ENCODE assay signal across 9 mouse cellular contexts in the genomic region with DNA sequence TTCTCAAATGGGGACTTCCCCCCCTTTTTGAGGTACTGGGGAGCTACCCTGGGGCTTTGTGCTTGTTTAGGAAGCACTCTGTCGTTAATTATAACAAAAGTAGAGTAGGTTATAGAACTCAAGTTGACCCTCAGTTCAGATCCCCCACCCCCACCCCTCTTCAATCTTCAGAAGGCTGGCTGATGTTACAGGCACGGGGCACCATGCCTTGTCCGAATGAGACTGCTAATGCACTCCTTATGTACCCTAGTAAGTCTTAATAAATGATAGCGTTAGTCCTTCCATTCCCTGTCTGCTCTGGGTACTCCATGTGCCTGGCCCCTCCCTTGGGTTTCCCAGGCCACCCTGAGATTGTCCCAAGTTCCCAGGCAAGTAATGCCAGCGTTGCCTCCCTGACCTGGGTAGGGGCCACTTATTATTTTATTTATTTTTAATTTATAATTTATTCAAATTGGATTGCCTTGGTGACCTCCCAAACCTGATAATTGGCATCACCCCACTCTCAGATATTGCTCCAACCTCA. TPM values are rescaled to one million over a fixed set of nuclear protein-coding genes. Genes with fewer than 3 reads are reported as not detected.
A peak's percentile ranks its signal among the peaks of the same experiment; 100 is the strongest.
DNase-seq lines count a peak whose midpoint lies in the region; ATAC-seq and TF ChIP-seq lines count a peak whose summit lies in the region.
"Had no signal": no experiment of that assay in that cellular context is flagged by ENCODE, and none has a peak within 500 bp of the region (broad histone marks: within the 10 kb centered on the region; RNA-seq: fewer than 3 reads in every experiment).

No protein-coding gene starts in this region.

- no peaks in the 10 kb centered on the region for H3K27me3 ChIP-seq in intestine, embryonic 14.5 days (replicated peaks; ENCODE audit: control insufficient read depth, insufficient read depth, low read length)
- no peaks in the 10 kb centered on the region for H3K27me3 ChIP-seq in intestine, postnatal 0 days (replicated peaks; ENCODE audit: control insufficient read depth, insufficient read depth, low read length)
- no peaks in the 10 kb centered on the region for H3K27me3 ChIP-seq in neural tube, embryonic 13.5 days
- H3K27me3 ChIP-seq in neural tube, embryonic 15.5 days (replicated peaks): no peaks in the 10 kb centered on the region
- H3K27me3 ChIP-seq in intestine, embryonic 15.5 days (replicated peaks): no peaks in the 10 kb centered on the region

- no peak overlapping the region for H3K4me3 ChIP-seq in intestine, embryonic 14.5 days (ENCODE audit: low read depth, low read length)
- no peak overlapping the region for H3K4me3 ChIP-seq in intestine, postnatal 0 days (ENCODE audit: low read depth, low read length)
- H3K4me3 ChIP-seq in neural tube, embryonic 13.5 days: no peak overlapping the region
- no peak overlapping the region for H3K4me3 ChIP-seq in neural tube, embryonic 15.5 days (replicated peaks)
- no peak overlapping the region for H3K4me3 ChIP-seq in intestine, embryonic 15.5 days (replicated peaks)

- no peak overlapping the region for H3K9ac ChIP-seq in intestine, embryonic 14.5 days (ENCODE audit: low read length)
- no peak overlapping the region for H3K9ac ChIP-seq in intestine, postnatal 0 days (ENCODE audit: low read depth, low read length)
- H3K9ac ChIP-seq in neural tube, embryonic 13.5 days: no peak overlapping the region
- no peak overlapping the region for H3K9ac ChIP-seq in neural tube, embryonic 15.5 days (replicated peaks)
- H3K9ac ChIP-seq in intestine, embryonic 15.5 days: no peak overlapping the region

- no peak for TF ChIP-seq CTCF in intestine, postnatal 0 days (IDR thresholded peaks at IDR 0.05; ENCODE audit: low read depth)

- H3K4me1 ChIP-seq in intestine, embryonic 14.5 days (replicated peaks; ENCODE audit: control insufficient read depth, insufficient read depth, low read length): peaks cover 41% of the 10 kb centered on the region
- H3K4me1 ChIP-seq in intestine, postnatal 0 days (replicated peaks; ENCODE audit: control insufficient read depth, insufficient read depth, low read length): peaks cover 8% of the 10 kb centered on the region
- peaks cover 13% of the 10 kb centered on the region for H3K4me1 ChIP-seq in neural tube, embryonic 13.5 days (replicated peaks)
- 0 out of 2 replicates have a peak, but pooled peaks cover 11% of the 10 kb centered on the region for H3K4me1 ChIP-seq in neural tube, embryonic 15.5 days
- H3K4me1 ChIP-seq in intestine, embryonic 15.5 days (replicated peaks): peaks cover 24% of the 10 kb centered on the region

- WGBS in intestine, embryonic 14.5 days: 29% methylated on average over 5 of the region's 5 CpGs
- 51% methylated on average over 5 of the region's 5 CpGs for WGBS in intestine, postnatal 0 days
- WGBS in neural tube, embryonic 13.5 days: 47% methylated on average over 5 of the region's 5 CpGs
- 48% methylated on average over 5 of the region's 5 CpGs for WGBS in neural tube, embryonic 15.5 days
- WGBS in intestine, embryonic 15.5 days: 39% methylated on average over 5 of the region's 5 CpGs

- no peaks in the 10 kb centered on the region for H3K9me3 ChIP-seq in intestine, embryonic 14.5 days (ENCODE audit: control insufficient read depth, low read length)
- H3K9me3 ChIP-seq in intestine, postnatal 0 days (ENCODE audit: control insufficient read depth): no peaks in the 10 kb centered on the region
- H3K9me3 ChIP-seq in neural tube, embryonic 13.5 days: no peaks in the 10 kb centered on the region
- H3K9me3 ChIP-seq in neural tube, embryonic 15.5 days (replicated peaks): no peaks in the 10 kb centered on the region
- H3K9me3 ChIP-seq in intestine, embryonic 15.5 days: no peaks in the 10 kb centered on the region

- H3K27ac ChIP-seq in intestine, embryonic 14.5 days (ENCODE audit: low read depth): peak overlapping the region; percentile 96
- H3K27ac ChIP-seq in intestine, postnatal 0 days (ENCODE audit: low read depth, low read length): no peak overlapping the region
- 0 out of 2 replicates have a peak overlapping the region, but pooled peaks have one; percentile 20 for H3K27ac ChIP-seq in neural tube, embryonic 13.5 days (replicated peaks)
- no peak overlapping the region for H3K27ac ChIP-seq in neural tube, embryonic 15.5 days (replicated peaks)
- H3K27ac ChIP-seq in intestine, embryonic 15.5 days: peak overlapping the region; percentile 93

- no peaks in the 10 kb centered on the region for H3K36me3 ChIP-seq in intestine, embryonic 14.5 days (ENCODE audit: control insufficient read depth, insufficient read depth, low read length)
- no peaks in the 10 kb centered on the region for H3K36me3 ChIP-seq in intestine, postnatal 0 days (ENCODE audit: control insufficient read depth, insufficient read depth)
- no peaks in the 10 kb centered on the region for H3K36me3 ChIP-seq in neural tube, embryonic 13.5 days
- H3K36me3 ChIP-seq in neural tube, embryonic 15.5 days: no peaks in the 10 kb centered on the region
- H3K36me3 ChIP-seq in intestine, embryonic 15.5 days: no peaks in the 10 kb centered on the region

- no peak for DNase-seq in intestine, embryonic 14.5 days (ENCODE audit: low spot score)
- no peak for DNase-seq in right cerebral cortex, adult 2 months (ENCODE audit: low spot score in 2 of 2)
- no peak for DNase-seq in ovary, postnatal 10 days (ENCODE audit: low spot score)
- DNase-seq: thymus, postnatal 4 days had no signal

- H3K4me2 ChIP-seq in intestine, embryonic 14.5 days (ENCODE audit: low read length): 0 out of 2 replicates have a peak overlapping the region, but pooled peaks have one; percentile 11
- no peak overlapping the region for H3K4me2 ChIP-seq in intestine, postnatal 0 days (replicated peaks; ENCODE audit: low read depth)
- no peak overlapping the region for H3K4me2 ChIP-seq in neural tube, embryonic 13.5 days
- H3K4me2 ChIP-seq in neural tube, embryonic 15.5 days: no peak overlapping the region
- H3K4me2 ChIP-seq in intestine, embryonic 15.5 days (replicated peaks): no peak overlapping the region

- no peak for ATAC-seq in intestine, embryonic 14.5 days (replicated peaks; ENCODE audit: low FRiP score, low TSS enrichment, low read depth)
- no peak for ATAC-seq in intestine, postnatal 0 days
- ATAC-seq in neural tube, embryonic 13.5 days (ENCODE audit: low read depth): no peak
- ATAC-seq in neural tube, embryonic 15.5 days (ENCODE audit: low FRiP score): no peak
- ATAC-seq in intestine, embryonic 15.5 days: no peak
- ATAC-seq: midbrain, embryonic 16.5 days had no signal

RNA-seq across cellular contexts. Expression of a gene that starts 46.3 kb away (rescaled TPM):
- 3.3 and 3.9 TPM in 2 replicates for polyA plus RNA-seq in intestine, embryonic 14.5 days (2014; fragmentation: Nextera tagmentation; extraction: Ambion mirVana)
- 16.1 and 18.0 TPM in 2 replicates for polyA plus RNA-seq in intestine, postnatal 0 days (2015; fragmentation: Nextera tagmentation; extraction: Ambion mirVana)
- polyA plus RNA-seq in neural tube, embryonic 13.5 days (2015; fragmentation: Nextera tagmentation; extraction: Ambion mirVana): not detected in 2 replicates
- polyA plus RNA-seq in neural tube, embryonic 15.5 days (2015; fragmentation: Nextera tagmentation; extraction: Ambion mirVana): 0.34 TPM in 1 of 2 replicates, not detected in the other
- polyA plus RNA-seq in intestine, embryonic 15.5 days (2015; fragmentation: Nextera tagmentation; extraction: Ambion mirVana): 5.8 and 6.1 TPM in 2 replicates
- polyA plus RNA-seq: midbrain, embryonic 16.5 days had no signal

Comparison
In these comparisons a context has a peak if more than half of its experiments do, and no peak if none do; other contexts are left out.
1. H3K27ac ChIP-seq: peak in intestine, embryonic 14.5 days (single experiment), neural tube, embryonic 13.5 days (single experiment) and intestine, embryonic 15.5 days (single experiment); none in intestine, postnatal 0 days (single experiment) and neural tube, embryonic 15.5 days (single experiment).